Mouse (Mus musculus) gastrocnemius, adult 8-10 months (tissue): Measurements from ENCODE around the gene Cmklr1. TPM values are rescaled to one million over a fixed set of nuclear protein-coding genes. Genes with fewer than 3 reads are reported as not detected.
A peak's percentile ranks its signal among the peaks of the same experiment; 100 is the strongest.

Source experiments
- DNase-seq, 2 experiments: peaks; one replicate each; pipeline ENCODE4 v3.0.0; 2022; ENCODE audit warnings: low spot score in 2 of 2
- total RNA-seq, 4 experiments: library from RNA; stranded (reverse); gene quantifications; 2 replicates each; pipeline ENCODE4 v1.2.4; 2022

Cmklr1 gene
- total RNA-seq, 4 experiments from 2014 or later, result 6.6 to 11.3 (median 8.4) TPM

DNA sequence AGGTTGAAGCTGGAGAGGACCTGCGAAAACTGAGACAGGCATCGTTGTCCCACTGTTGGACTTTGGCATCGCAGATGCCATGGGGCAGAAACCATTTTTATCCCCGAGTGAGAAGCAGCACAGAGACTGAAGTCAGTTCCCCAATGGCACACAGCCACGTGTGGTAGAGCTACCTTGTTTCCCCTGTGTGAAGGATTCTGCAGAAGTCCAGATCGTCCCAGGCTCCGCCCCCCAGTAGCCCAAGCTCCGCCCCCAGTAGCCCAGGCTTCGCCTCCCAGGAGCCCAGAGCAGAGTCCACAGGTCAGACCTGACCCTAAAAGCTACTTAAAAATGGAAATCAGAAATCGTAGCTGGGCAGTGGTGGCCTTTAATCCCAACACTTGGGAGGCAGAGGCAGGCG lies 4.0 kb upstream of the Cmklr1 start:
- no peak for DNase-seq

DNA sequence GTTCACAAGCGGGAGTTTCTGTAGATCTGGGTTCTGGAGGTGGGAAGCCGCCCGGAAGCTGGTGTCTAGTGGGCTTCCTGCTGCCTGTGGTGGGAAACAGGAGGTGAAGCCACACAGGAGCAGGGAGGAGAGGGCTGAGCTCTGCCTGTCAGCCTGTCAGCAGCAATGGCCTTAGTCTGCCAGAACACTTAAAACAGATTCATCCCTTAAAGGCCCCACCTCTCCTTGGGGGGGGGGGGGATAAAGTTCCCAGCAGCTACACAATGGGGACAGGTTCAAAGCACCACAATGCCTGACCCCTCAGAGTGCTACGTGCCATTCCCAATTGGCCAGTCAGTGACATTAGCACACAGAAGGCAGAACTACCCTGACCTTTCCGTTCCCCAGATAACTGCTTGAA lies 2.0 kb upstream of the Cmklr1 start:
- DNase-seq, result no peak

GRCm38 (mm10) chr5:113648647-113649211 lies 1.5 kb downstream of the Cmklr1 start:
- DNase-seq, result no peak

GRCm38 (mm10) chr5:113647141-113647540 lies 3.1 kb downstream of the Cmklr1 start:
- DNase-seq, result no peak

GRCm38 (mm10) chr5:113644520-113644919 lies 5.7 kb downstream of the Cmklr1 start:
- DNase-seq, result no peak

DNA sequence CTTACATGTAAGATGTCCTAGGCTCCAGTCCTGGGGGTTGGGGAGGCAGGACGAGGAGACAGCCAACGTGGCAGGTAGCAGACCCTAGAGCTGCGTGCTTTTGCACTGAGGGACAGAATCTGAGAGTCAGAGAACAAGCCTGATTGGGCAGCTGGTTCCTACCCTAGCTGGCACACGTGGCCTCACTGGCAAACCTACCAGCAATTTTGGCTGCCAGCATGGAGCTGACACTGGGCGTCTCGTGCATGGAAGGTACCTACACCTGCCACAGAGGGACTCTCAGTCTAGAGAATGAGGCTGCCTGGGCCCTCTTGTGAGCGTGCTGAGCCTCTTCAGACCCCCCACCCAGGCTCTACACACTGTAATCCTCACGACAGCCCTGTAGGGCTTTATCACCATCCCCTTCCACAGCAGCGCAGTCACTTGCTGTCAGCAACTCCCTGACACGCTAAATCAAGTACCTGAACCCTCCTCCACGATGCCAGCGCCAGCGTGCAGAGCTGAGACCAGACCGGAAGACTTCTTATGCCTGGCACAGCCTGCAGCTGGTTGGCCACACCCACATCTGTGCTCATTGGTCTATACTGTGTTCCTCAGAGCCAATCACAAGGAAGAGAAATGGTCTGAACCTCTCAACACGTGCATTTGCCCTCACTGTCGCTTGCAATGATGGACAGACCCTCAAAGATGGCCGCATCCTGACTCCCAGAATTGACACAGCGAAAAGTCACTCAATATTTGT lies 6.9 kb downstream of the Cmklr1 start:
- no peak for DNase-seq

GRCm38 (mm10) chr5:113641066-113641465 lies 9.2 kb downstream of the Cmklr1 start:
- no peak for DNase-seq

DNA sequence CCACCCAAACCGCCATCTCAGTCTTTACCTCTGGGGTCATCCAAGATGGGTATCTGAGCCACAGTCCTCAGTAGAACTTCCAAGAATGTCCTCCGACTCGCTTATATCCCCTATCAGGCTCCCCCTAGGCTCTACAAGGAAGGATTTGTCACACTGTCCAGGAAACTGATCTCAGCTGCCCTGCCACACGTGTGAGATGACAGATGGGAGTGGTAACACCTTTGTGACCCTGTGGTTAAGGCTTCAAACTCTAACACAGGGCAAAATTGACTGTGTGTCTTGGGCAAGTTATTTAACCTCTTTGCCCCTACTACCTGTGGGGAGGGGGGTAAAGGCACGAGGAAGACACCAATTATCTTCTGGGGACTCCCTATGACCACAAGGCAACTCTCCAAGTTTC lies 11.1 kb downstream of the Cmklr1 start:
- DNase-seq, result no peak

- DNase-seq, result no peak
Observed at GRCm38 (mm10) chr5:113638055-113638454, 12.2 kb downstream of the Cmklr1 start.

GRCm38 (mm10) chr5:113637631-113638030 lies 12.6 kb downstream of the Cmklr1 start:
- no peak for DNase-seq

DNA sequence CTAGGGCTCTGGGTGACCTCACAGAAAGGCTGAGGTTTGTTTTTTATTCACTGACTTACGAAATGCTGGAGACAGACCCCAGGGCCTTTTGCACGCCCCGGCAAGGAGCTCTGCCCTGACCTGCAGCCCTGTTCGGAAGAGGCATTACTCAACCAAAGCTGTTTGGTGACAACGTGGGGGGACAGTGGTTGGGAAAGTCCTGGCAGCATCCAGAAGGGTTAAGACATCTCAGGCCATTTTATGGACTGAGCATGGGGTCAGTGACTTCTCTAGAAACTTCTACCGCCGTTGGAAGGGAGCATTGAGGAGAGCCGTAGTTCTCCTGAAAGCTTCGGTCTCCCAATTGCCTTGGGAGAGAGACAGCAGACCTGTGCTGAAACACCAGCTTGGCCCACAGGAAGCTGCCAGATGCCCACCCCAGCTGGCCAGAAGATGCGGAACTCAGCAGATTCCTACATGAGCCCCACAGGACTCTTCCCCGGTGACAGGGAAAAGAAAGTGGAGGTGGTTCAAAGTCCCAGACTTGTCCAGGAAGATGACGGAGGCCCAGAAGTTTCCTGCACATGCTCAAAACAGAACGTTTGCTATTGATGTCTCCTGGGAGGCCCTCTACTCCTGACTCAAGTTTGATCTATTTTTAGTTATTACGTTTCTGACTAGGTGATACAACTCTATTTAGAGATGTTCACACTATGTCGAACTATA lies 14.2 kb downstream of the Cmklr1 start:
- no peak for DNase-seq

DNA sequence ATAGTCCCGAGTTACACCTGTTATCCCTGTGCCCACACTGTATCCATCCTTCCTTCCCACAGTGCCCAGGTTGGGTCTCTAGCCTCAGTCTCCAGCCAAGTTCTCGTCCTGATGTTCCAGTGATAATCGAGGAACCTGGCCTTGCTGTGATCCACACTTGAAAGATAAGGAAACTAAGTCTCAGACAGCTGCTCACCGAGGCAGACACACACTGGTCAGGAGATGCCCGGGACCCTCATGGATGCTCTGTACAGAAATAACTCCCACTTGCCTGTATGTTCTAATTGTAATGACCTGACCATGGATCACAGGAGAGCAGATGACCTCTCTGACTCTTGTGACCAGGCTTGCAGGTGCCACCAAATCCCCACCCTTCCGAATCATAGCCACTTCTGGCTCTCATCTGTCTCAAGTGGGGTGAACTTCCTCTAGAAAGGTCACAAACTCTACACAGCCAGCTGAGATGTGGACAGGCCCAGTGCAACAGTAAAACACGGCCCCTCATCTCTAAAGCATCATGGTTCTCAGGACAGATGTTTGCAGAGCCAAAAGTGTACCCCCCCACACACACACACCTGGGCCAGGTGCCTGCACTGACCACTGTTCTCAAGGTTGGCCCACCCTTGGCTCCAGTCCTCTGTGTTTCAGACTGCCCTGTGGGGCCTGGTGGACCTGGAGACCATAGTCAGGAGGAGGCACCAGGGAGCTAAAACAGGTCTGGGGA lies 15.2 kb downstream of the Cmklr1 start:
- DNase-seq, result no peak

GRCm38 (mm10) chr5:113634024-113634651 lies 16.1 kb downstream of the Cmklr1 start:
- peak; percentile 63 to 68 for DNase-seq

DNA sequence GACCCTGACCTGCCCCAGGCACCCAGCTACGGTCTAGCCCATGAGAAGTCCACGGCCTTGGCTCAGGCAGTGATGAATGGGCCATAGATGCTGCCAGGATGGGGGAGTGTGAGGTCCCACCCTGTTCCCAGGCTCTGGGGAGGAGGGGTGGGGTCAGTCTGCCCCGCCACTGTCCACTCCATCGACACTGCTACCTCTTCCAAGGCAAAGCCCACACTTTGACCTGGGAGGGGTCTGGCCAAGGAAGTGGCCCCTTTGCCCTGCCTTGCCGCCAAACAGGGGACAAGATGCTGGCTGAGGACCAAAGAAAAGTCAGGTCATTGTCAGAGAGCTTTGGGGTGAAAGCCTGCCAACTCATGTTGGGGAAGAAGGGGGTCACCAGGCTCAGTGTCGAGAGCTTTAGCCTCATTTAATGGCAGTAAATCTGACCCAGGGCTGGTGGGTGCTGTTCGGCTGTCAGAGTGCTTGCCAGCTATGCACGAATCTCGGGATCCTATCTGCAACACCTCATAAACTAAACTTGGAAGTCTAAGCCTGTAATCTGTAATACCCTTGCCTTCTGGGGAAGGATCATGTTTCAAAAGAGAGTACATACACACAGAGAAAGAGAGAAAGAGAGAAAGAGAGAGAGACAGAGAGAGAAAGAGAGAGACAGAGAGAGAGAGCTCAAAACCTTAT lies 17.1 kb downstream of the Cmklr1 start:
- no peak for DNase-seq

GRCm38 (mm10) chr5:113630116-113630515 lies 20.1 kb downstream of the Cmklr1 start:
- DNase-seq, result no peak

GRCm38 (mm10) chr5:113629248-113629647 lies 21.0 kb downstream of the Cmklr1 start:
- DNase-seq, result no peak

DNA sequence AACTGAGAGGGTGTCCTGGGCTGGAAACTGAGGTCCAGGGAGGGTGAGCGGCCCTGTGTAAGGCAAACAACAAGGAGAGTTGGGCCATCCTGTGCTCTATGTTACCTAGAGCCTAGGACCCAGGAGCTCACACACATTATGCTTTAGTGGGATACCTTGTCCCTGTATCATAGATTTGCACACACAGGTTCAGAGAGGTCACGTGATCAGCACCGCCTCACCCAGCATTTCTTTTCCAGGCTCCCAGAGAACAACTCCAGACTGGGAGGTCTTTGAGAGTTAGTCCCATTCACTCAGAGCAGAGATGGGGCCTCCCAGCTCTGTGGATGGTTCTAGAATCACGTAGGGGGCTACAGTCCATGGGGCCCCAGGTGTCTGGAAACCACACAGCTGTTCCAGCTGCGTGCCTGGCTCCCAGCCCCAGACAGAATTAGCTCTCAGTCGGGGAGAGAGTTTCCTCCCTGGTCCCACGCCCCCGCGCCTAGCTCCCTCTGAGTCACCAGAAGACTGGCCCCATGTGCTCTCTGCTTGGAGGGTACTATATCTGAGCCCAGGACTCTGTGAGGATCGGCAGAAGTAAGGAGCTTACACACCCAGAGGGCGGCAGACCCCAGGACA lies 22.3 kb downstream of the Cmklr1 start:
- peak; percentile 32 to 48 for DNase-seq

- no peak for DNase-seq
Observed at GRCm38 (mm10) chr5:113626991-113627390, 23.2 kb downstream of the Cmklr1 start.

- DNase-seq, result no peak
Observed at GRCm38 (mm10) chr5:113626352-113626751, 23.9 kb downstream of the Cmklr1 start.

DNA sequence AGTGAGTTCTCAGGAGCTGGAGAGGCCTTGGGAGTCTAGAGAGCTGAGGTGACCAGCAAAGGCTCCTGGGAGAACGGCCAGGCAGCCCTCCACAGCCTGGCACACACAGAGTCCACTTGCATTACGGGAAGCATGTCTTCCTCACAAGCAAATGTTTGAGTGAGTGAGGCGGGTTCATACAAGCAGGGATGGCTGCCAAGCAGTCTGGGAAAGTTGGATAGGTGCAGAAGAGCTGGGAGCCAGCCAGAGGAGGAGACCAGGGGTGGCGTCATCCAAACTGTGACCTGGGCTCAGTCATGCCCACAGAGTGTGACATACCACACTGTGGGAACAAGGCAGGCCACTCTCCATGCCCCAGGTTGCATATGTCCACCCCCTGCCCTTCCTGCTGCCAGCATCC lies 25.2 kb downstream of the Cmklr1 start:
- no peak for DNase-seq
